Mouse (Mus musculus) regulatory T cell (primary cell): ENCODE results near the gene Evi2b.

Experiments
- in situ Hi-C: fragments of 300-600 bp; cut with MboI, MseI; formaldehyde crosslinking; loops from one replicate; pipeline ENCODE4 v1.15.1; 2025; ENCODE audit warnings: high pct_unique_total_duplicates

Gene Evi2b

DNA sequence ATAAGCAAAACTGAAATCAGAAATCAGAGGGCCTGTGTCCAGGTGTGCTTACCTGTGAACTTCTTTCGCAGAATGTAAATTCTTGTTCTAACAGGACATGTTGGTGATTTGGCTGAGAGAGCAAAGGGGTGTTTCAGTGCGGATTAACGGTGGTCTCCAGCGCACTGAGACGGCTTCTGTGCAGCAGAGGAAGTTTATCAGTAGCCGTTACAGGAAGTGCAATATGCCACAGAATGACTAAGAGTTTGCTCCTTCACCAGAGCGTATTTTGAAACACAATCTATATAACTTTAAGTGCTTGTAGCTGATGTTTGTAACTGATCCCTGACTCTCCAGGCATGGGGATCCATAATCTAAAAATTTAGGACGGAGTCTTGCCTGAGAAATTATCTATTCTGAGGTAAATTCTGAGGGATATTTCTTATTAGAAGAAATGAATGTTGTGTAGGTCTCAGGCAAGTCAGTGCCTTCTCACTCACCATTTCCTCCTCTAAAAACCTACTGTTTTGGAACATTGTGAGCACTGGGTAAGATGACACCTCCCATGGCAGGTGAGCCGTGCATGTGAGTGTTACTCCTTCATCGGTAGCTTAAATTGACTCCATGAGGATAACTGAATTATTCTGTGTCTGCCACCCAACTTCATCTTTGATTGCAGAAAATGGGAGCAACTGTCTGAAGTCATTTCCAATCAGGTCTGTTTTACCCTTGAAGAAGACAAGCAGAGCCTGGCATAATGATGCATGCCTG is at the start of gene Evi2b:
TSS of gene Evi2b (minus strand) at position 203 of the 750 bp plus-strand sequence.
- in situ Hi-C loops = no loop called here

DNA sequence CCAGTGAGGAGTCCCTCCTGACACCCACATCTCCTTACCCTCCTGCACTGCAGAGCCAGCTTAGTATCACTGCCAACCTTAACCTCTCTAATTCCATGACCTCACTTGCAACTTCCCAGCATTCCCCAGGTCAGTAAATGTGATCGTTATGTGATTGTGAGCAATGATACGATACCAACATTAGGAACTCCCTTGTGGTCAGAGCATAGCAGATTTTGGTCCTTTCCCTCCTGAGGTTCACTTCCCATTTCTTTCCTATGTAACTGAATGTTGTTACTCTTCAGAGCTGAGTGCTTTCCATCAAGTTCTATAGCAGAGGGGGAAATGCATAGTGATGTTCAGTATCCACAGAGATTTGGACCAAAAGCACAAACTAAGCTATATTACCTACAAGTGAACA is 46.8 kb upstream of the Evi2b start:
- in situ Hi-C loops = no loop called here

DNA sequence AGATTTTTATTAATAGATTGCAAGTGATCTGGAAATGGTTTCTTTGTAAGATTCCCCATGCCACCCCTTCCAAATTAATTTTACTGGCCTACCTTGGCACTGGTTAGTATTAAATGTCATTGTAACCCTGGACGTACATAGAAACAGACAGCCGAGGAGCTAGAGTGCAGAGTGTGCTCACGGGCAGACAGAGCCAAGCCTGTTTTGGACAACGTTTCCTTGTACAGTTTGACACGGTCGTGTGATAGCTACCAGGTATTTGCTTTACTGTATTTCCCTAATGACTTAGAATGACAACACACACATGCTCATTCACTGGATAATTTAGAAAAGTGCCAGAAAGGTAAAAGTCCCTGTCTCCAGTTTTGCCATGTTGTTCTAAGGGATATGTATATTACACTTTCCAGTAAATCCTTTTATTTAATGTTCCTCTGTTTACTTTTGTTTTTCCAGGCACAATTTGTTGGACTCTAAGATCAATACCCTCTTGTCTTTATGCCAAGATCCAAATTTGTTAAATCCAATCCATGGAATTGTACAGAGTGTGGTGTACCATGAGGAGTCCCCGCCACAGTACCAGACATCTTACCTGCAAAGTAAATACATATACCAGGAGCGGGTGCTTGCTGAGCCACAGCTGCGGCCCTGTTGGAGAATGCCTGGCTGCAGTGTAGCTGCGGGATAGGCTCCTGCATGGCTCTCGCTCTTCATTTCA is 44.8 kb upstream of the Evi2b start:
- in situ Hi-C loops = no loop called here

DNA sequence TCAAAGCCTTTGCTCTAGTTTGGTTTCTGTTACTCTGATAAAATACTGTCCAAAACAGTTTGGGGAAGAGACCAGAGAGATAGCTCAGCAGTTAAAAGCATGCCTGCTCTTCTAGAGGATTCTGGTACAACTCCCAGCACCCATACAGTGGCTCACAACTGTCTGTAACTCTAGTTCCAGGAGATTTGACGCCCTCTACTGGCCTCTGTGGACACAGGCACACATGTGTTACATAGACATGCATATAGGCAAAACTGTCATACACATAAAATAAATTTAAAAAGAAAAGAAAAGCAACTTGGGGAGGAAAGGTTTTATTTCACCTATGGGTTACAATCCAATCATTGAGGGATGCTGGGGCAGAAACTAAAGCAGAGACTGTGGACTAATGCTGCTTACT is 43.4 kb upstream of the Evi2b start:
- in situ Hi-C loops = no loop called here

DNA sequence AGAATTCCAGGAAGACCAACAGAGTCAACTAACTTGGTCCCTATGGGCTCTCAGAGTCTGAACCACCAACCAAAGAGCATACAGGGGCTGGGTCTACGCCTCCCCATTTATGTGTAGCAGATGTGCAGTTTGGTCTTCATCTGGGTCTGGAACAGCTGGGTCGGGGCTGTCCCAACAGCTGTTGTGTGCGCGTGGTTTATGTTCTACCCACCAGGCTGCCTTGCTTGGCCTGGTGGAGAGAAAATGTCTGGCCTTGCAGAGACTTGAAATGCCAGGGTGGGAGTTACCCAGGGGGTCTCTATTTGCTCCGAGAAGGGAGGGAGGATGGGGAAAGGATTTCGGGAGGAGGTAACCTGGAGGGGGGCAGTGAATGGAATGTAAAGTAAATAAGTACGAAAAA is 39.9 kb upstream of the Evi2b start:
- in situ Hi-C loops = no loop called here

DNA sequence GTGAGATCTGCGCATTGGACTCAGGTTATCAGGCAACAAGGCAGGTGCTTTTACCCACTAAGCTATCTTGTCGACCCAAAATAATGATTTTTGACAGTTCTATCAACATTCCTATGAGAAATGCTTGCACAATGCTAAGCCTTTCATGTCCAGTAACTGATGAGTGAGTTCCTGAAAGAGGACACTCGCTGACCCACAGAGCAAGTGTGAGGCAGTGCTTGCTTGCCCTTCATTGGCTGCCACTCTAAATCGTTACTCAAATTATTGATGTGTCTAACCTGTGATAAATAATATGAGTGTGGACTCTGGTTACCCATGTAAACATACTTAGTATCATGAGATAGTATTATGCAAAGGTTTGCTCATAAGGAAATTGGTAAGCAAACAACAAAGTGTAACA is 37.0 kb upstream of the Evi2b start:
- in situ Hi-C loops = no loop called here

DNA sequence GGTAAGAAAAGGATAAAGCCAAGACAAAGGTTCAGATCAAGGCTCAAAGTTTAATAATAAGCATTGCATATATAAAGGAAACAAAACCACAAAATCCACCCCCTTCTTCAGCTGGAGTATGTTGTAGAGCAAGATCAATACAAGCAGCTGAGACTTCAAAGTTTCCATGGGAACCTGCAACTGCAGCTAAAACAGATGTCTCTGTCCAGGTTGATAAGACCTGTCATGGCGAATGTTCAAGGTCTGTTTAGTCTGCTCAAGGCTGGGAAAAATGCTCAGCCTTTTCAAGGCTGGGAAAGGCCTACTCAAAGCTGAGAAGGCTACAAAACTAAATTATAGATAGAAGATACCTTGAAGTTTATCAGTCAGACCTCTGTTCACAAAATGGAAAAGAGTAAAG is 29.1 kb upstream of the Evi2b start:
- in situ Hi-C loops = no loop called here

DNA sequence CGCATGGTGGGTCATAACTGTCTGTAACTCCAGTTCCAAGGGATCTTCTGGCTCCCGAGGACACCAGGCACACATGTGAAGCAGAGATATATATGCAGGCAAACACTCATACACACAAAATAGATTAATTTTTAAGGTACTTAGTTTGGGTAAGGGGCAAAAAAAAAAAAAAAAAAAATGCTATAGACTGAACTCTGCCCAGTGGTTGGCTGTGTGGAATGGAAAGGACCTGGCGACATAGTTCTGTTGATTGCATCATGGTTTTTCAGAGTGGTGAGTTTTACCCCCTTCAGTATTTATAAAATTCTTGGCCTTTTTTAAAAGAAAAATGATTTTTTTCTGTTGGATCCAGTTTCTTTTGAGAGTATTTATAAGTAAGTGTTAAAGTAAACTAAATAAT is 12.7 kb upstream of the Evi2b start:
- in situ Hi-C loops = no loop called here

DNA sequence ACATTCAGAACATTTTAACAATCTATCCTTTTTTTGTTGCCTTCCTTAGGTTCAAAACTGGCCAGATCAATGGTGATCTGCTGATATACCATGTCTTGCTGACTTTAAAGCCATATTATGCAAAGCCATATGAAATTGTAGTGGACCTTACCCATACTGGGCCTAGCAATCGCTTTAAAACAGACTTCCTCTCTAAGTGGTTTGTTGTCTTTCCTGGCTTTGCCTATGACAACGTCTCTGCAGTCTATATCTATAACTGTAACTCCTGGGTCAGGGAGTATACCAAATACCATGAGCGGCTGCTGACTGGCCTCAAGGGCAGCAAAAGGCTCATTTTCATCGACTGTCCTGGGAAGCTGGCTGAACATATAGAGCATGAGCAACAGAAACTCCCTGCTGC is 12.0 kb upstream of the Evi2b start:
- in situ Hi-C loops = no loop called here

DNA sequence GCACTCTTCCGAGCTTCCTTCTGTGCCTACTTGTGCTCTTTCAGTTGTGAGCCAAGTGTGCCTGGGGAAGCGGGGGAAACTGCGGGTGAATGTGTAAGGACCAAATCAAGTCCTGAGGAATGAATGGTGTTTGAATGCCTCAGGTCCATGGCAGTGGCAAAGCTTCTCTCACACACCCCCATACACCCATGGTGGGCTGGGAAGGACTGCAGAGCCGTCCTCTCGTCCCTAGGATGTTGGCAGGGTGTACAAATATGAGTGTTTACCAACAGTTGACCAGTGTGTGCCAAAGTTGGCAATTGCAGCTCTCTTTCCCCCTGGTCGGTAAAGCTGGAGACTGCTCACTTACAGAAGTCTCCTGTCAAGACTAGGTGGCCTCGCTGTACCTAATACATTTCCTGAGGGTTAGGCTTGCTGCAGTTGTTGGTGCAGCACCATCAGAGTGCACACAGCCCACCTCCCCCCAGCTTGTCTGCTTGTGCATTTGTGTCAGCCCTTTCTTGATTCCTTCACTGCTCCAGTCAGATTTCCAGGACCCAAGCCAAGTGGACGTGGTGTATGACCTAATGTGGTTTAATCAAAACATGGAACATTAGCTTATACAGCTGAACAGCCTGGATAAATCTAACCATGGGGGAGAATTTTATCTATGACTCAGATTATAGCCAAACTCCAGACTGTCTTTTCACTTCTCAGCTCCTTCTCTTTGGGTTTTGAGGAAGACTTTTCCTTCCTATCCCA is 10.6 kb upstream of the Evi2b start:
- in situ Hi-C loops = no loop called here

DNA sequence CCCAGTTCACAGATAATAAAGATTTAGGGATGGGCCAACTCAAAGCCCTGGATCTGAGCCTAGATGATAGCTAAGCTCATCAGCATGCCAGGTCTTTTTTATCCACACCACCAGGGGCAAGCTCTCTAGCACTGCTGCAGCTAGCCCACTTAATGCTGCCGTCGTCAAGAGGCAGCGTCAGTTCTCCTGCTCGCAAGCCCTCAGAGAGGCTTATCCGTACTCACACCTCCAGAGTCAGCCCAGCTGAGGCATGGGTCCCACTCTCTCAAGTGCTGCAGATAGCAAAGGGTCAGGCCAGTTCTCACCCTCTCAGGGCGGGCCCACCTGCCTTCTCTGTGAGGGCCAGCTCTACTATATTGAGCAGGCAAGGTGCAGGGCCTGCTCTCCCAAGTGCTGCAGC is 9.7 kb upstream of the Evi2b start:
- in situ Hi-C loops = no loop called here

DNA sequence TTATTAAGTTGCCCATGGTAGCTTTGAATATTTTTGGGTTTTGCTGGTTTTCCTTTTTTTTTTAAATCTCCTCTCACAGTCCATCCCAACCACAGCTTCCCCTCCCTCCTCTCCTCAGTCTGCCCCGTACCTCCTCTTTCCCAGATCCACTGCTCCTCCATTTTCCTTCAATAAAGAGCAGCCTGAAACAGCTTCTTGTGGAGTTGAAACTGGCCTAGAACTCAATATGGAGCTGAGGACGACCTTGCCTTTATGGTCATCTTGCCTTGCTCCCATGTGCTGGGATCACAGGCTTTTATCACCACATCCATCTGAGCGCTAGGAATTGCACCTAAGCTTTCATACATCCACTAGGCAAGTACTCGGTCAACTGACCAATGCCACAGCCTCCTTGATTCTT is 7.9 kb upstream of the Evi2b start:
- in situ Hi-C loops = no loop called here

DNA sequence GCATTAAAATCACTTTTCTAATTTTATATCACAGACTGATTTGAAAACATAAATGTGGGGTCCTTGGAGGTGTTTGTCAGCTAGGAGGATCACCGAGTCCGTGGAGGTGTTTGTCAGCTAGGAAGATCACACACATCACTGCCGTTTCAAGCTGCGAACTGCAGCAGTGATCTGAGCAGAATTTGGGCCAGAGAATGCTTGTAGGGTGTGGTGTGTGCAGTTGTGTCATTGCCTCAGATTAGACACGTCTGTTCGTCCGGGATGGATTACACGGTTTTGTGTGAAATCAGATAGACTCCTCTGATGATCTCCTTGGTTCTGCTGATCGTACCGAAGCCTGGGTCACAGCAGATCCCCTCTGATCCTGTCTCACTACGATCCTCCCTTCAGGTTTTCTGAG is 7.2 kb upstream of the Evi2b start:
- in situ Hi-C loops = no loop called here

DNA sequence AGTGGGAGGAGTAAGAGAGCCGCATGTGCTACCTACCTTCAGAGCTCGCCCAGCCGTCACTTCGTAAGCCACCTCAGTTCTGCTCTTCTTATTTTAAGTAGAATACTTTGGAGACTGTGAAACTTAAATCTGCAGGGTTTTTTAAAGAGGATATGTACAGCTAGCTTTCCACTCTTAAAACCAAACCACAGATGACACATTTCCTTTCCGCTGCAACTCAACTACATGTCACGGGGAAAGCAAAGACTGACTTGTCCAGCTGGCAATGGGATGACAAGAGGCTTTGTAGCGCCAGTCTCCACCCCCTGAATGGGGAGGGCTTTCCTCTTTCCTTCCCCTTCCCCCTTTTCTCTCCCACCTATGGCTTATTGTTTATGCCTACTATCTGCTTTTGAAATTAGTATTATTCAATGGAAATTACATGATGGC is 6.8 kb upstream of the Evi2b start, which contains the start of the genes Evi2 and Evi2a:
TSS of gene Evi2 (minus strand) at position 257 of the 429 bp plus-strand sequence.
TSS of gene Evi2a (minus strand) at position 277 of the 429 bp plus-strand sequence.
- in situ Hi-C loops = no loop called here

DNA sequence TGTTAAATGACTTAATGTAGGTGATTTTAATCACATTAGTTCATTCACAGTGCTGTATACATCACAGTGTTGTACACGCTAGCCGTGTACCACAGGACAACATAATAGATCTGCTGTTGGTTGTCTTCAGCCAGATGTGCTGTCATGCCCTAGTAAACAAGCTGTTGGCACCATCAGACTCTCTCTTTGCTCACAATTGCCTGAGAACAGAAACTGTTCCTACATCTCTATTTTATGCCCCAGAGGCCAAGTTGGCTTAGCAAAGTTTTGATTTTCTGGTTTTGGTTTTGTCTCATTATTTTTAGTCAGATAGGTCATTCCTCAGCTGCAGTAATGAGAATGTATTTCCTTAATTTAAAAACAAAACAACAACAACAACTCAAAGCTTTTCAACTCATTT is 6.2 kb upstream of the Evi2b start:
- in situ Hi-C loops = no loop called here

DNA sequence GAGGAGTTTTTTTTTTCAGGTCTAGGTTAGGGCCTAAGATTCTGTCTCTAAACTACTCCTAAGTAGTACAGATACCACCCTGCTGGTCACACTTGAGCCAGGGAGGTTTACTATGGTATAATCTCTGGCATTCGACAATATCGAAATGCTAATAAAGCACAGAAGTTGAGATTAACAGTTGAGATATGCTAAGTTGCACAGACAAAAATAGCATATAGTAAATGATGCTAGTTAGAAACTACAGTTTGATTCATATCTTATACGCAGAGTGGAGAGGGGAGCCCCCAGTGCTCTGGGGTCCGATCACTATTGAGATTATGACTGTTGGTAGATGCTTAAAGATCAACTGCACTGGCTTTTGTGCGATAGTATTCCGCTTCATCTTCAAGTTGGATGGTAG is 5.7 kb upstream of the Evi2b start:
- in situ Hi-C loops = no loop called here

DNA sequence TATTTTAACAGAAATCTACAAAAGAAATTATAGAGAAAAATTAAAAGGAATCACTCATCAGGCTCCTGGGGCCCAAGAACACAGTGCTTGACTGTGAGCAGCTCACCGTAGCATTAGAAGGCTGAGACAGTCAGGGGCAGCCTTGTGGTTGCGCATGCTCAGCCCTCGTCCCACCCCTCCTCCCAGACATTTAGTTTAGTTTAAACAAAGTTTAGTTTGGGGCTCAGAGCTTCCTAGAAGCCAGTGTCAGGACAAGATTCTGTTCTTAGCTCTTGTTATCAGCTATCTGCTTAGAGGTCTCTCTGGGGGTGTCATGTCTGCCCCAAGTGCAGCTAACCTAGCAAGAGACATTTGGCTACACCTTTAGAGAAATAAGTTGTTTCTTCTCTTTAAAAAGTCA is 5.0 kb upstream of the Evi2b start:
- in situ Hi-C loops = no loop called here

DNA sequence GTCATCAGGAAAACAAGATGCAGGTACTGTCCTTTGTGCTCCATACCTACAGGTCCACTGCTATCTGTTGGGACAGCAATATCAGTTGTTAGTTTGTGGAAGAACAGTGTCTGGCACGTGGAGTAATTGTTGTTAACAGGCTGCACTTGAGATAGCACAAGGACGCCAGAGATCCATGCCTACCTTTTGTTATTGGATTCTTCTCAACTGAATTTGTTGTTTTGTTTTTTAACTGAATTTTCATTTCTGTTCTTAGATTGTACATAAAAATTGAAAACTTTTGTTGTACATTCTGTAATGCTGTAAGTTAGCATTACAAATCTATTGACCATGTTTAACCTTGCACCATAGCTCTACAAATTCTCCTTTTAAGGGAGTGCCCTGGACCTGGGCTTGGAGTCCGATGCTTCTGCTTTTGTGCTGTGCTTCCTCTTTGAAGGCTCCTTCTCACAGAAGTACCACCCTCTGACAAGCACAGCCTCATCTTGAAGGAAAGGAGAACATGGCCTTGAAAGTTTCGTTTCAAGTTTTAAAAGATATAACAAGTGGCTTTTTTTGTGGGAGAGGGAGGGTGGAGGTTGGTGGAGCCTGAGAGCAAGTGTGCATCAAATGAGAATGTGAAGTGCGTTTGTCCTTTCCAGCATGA is 4.3 kb upstream of the Evi2b start:
- in situ Hi-C loops = no loop called here

DNA sequence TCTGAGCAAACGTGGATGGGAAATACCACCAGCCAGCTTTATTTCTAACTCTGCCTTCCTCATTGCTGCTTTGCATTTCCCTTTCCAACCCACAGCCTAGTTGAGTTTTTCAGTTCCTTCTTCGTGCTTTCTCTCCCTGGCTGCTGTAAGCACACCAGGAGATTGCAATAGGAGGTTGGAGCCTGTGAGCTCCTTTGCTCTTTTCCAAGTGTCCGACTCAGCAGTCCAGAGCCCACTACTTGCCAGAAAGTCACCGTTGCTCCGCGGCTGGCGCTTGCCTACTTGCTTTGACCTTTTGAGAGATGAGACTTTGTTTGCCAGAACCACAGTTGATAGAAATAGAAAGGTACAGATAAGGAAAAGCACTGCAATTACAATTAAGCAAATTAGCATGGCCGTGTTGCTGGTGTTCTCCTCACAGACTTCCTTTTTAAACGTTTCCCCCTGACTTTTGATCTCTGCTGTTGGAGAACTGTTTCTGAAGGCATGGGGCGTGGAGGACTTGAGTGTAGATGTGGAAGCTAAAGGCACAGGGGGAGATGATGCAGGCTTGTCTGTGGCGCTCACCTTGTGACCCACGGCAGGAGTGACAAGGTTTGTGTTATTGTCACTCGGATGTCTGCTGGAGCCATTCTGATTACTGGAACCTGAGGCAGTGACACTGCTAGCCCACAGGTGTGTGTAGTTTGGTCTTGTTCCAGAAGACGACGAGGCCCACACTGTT is 3.6 kb upstream of the Evi2b start:
- in situ Hi-C loops = no loop called here

DNA sequence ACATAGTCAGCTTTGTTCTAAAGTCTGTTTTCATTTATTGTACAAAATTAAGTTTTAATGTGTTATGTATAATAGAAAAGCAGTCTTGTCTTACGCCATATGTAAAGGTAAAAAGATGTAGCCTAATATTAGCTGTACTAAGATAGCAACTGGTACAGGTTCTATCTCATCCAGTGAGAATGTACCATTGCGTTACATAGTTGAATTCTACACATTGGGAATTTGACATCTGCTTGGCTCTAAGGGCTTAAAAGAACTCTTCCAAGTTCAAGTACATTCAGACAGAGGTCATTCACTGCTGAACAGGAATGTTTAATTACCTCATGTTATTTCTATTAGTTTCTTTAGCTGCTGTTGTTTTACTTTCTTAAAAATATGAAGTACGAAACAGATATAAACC is 3.0 kb upstream of the Evi2b start:
- in situ Hi-C loops = no loop called here

DNA sequence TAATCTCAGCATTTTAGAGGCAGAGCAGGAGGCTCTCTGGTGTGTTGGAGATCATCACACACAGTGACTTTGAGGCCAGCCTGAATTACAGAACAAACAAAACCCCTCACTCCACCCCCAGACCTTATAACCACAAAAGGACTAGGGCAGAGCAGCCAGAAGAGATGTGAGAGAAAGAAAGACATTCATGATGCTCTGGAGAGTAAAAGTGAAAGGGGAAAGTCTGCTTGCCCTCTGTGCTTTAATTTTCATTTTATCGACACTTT is 681 bp upstream of the Evi2b start:
- in situ Hi-C loops = no loop called here

DNA sequence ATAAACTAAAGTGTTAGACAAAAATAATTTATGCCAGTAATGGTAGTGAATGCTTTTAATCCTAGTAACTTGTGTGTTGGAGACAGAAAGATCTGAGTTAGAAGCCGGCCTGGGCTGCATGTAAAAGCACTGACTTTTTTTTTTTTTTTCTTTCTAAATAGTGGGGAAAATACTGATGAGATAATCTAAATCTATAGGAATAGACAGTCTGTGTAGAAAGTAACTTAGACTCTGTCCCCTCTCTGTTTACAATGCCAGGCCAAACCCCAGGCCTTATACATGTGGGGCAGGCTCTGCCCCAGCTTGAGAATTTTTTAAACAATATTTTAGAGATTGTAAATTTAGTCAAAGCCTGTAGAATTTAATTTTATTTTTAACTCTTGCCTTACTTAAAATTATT is 618 bp downstream of the Evi2b start:
- in situ Hi-C loops = no loop called here
